Mouse (Mus musculus): ENCODE measurements at regions not wholly inside any gene's neighbourhood (a gene's known extent, or its start where the extent isn't known, plus 50 kb on each side); places are given as distances from the start of the nearest gene placed in this dataset.
A peak's percentile ranks its signal among the peaks of the same experiment; 100 is the strongest.

DNA sequence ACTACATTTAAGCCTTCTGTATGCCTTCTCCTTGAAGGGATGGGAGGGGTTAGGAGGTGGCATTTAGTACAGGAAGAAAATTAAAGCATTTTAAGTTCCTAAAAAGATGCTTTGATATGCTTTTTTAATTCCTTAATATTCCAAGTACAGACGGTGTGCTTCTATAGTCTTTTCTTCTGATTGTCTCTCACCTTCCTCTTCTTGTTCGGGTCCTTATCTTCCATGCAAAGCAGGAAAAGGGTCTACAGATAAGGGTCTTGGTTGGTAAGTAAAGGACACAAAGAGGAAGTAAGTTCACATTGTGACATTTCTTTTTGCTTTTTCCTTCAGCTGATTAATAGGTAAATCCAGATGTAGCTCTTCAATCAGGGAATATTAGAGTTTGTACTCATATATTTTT is 318.9 kb downstream of the Klf5 start:
- DNase-seq = no peak

DNA sequence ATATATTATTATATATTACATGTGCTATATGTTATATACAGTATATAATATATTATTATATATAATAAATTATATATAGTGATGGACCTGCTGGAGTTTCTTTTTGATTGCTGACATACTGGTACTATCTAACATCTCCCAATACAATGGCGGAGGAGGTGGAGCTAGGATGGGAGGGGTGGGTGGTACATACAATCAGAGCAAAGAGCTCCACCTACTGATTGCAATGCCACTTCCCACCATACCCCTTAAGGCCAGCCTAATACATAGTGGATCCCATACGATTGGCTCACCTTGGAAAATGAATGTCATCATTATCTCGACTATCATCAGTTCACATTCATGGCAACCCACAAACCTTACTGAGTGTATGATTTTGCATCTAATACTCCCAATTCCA is 323.0 kb downstream of the Klf5 start:
- DNase-seq = no peak

DNA sequence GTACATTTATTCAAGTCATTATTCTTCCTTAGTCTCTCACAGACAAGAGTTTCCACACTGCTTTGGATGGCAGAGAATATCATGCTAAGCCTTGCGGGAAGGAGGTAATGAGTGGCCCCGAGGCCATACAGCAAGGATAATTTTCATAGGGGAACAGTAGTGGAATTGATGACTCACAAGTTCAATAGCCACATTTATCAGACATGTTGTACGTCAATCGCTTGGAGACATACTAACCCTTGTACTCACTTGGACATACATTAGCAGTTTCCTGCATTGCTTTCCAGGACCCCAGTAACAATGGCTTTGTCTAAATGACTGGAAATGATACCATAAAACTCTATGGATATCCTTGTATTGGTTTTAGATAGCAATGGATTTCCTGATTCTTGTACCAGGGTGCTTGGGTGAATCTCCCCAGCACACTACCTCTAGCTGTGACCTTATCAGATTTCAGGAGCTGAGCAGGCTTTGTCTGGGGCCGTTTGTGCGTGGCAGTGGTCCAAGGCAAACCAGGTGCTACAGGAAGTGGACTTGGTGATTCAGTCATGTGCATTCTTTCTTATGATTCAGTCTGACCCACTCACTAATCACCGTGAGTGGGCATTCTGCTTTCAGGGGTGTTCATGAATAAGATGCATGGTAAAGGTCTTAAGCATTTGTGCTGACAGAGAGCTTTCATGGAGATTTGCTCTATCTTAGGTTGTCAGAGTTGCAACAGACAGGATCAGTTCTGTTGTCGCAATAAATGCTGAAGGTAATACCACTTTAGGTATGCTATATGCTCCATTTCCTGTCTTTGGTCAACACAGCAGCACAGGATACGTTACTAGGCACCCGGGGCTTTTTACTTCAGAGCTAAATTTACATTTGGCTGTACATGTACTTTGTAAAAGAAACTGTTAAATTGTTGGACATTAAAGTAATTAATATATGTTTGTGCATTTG is 326.2 kb downstream of the Klf5 start:
- DNase-seq = no peak

DNA sequence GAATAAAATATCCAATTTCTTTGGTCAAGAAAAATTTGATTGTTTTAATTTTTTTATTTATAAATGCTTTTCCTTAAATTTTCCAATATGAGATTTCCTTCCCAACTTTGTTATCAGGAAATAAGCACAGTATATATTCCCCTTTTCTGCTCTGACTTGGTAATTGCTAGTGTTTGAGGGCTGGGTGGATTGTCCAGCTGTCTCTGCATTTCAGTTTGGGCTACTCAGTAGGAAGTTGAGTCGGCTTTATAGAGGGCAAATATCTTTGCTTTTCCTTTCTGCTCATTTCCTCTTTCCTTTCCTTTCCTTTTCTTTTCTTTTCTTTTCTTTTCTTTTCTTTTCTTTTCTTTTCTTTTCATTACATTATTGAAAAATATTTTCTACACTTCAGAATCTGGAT is 329.1 kb downstream of the Klf5 start:
- DNase-seq = no peak

DNA sequence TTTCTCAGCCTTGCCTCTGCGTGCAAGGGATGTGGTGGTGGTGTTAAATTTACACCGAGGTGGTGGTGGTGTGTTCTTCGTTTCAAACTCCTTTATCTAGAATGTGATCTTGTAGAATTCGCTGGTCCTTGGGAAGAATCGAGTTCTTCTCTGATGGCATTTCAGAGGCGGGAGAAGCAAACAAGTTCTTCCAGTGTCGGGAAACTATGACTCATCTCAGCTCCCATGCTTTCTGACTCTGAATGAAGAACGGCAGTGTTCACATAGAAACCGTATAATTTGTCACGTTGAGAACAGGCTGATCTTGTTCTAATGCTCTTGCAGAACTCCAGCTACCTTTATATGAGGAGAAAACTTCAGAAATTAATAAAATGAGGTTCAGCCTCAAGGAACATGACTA is 332.6 kb downstream of the Klf5 start:
- DNase-seq = no peak

DNA sequence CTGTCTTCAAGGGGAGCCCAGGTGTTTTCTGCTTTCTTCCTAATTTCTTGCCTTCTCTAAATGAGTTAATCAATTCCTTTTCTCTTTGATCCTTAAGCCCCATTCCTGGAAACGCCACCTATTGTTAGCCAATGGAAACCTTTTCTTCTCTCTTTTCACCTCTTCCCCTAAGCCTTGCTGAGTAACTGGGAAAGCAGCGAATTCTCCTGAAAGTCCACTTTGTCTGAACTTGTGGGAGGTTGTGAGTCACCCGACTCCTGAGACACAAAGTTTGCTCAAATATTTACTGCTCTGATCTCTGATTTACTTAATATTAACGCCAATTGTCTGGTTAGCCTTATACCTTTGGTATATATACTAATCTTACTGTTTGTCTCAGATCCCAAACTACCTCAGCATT is 334.0 kb downstream of the Klf5 start:
- DNase-seq = no peak

DNA sequence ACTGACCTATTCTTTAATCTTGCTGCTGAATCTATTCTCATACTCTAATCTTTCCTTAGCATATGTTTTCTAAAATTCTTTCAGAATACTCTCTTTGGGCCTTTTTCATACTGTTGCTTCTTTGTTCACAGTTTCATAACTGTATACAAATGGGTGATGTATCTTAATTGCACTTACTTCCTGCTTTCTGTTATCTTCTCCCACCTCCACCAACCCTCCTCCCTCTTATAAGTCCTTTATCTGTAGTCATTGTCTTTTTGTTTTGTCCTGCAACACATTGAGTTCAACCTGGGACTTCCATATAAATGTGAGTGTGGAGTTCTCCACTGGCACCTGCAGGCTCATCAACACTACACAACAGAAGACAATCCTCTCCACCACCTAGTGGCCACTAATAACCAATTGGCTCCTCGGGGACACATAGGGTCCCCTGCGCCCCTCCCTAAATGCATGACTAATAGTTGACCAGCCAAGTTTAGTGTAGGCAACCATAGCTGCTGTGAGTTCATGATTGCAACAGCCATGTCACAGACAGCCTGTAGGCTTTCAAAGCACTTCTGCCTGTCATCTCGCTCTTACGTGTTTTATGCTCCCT is 337.2 kb downstream of the Klf5 start:
- no peak for DNase-seq

DNA sequence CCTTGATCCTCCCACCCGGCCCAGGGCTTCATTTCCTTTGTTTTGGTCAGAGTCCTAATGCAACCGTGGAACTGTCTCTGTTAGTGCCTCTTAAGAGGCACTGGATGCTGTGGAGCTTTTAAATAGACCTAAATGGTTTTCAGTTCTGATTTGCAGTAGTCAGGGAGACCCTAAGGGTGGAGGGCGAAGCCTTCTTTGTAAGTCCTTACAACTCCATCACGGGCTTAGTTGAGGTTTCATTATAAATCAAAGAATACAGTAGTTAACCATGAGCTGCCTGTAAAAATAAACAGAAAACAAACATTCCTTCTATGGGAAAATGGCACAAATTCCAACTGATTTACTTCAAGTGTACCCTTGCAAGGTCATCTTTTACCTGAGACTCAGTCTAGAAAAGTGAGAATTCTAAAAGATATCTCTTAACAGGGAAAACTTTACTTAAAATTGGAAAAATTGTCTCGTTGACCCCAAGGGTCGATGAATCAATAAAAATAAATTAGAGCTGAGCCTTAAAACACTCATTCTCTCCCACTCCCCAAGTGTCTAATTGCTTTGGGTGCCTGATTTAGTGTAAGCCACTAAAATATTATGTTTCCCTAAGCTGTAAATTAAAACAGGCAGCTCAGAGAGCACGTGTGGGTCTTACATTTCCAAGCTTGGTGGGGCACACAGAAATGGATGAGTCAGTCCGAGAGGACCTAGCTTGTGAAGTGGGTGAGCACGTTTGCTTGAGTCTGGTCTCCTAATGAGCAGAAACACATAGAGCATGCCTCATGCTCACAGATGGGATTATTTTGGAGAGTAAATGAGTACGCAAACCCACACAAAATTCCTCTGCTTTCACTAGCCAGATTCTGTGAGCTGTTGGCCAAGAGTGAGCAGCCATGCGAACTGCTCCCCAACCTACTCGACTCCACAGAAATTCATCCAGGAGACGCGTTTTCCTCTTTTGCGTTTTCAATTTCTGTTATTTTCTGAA is 343.3 kb downstream of the Klf5 start:
- DNase-seq = no peak

DNA sequence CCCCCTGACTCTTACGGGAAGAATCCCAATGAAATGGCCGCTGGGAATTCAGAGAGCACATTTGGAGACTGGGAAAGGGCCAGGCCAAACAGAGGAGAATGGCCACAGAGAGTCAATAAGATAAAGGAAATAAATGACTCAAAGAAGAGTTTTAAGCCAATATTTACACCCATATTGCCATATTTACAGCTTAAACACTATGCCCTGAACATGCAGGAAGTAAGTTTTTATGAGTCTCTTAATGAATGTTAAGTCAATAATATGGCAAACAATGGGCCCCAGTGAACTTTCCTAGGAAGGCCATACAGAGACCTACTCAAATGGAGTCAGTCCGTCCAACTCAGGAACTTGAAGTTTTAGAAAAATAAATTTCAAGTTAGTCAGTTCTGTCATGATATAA is 347.8 kb downstream of the Klf5 start:
- DNase-seq = no peak

DNA sequence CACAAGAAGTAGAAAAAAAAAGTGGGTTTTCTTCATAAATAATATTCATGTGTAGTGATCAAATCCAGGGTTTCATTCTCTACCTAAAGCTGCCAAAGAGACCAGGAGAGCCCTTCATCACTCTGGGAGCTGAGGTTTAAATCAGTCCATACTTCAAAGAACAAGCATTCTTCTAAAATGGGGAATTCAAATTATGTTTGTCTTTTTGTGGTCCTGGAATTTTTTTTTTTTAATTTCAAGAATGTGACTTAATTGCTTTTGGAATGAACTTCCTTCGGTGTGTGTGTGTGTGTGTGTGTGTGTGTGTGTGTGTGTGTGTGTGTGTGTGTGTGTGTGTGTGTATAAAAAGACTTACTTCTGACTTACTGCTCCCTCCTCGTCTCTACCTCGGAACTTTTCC is 375.9 kb downstream of the Klf5 start:
- DNase-seq = no peak

DNA sequence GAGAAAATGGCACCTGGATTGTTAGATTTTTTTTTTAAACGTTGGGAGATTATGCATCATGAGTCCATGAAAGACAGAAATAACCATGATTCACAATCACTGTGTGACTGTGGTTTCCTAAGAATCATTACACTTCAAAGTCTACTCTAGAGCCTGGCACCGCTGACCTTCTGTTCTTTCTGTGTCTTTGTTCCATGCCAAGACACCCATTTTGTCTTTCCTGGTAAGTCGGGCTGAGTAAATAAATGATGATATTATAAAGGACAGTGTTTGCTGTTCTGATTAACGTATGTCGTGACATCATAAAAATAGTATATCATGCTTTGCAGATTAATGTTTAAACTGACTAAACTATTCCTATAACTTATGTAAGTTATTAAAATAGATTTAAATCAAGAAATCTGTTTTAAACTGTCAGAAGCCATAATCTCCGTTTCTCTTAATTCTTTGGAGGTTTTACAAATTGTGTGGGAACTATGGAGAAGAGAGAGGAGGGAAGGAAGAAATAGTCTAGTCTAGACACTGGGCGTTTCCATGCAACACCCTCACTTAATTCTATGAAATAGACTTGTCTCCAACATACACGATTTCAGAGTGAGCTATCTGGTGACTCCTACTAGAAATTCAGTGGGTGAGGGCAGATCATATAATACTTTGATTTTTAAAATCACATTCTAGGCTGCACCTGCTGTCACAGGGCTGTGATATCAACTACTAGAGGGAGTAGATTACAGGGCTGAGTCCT is 388.7 kb downstream of the Klf5 start:
- DNase-seq = no peak

DNA sequence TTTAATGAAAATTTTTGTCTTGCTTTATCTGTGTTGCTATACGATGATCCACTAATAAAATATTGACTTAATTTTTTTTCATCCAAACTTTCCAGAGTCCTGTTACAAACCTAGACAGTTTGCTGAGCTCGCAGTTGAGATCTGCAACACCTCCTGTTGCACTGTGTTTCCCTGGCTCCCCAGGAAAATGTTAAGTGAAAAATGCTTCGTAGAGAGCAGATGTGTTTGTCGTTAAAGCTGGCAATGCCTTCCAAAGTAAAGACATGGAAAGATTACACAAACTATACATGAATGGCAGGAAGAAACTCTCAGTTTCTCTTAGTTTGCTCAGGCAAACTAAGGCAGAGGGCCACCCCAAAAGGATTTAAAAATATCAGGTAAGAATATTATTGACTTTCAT is 389.9 kb downstream of the Klf5 start:
- no peak for DNase-seq

DNA sequence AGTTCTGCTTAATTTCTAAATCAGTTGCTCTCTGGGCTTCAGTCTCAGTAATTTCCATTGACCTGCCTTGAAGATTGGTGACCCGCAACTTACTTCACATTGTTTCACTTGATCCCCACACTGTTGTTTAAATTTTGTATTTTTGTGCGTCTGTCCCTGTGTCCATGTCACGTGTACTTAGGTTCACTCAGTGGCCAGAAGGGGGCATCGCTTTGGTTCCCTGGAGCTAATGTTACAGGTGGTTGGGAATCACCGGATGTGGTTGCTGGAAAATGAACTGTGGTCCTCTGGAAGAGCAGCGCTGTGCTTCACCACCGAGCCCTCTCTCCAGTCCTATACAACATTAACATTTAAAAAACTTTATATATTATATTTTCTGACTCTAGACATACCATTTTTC is 397.8 kb downstream of the Klf5 start:
- peak; percentile 6 for DNase-seq

DNA sequence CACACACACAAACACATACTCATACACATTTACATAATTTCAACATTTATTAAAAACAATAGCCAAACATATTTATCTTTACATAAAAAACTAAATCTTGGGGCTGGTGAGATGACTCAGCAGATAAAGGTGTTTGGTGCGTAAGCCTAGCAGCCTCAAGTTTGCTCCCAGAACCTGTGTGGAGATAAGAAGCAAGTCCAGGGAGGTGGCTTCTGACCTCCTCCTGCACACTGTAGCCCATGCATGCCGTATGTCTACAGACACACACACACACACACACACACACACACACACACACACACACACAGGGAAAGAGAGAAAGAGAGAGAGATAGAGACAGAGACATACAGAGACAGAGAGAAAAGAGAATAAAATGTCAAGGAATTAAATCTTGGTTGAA is 401.1 kb downstream of the Klf5 start:
- DNase-seq = no peak

DNA sequence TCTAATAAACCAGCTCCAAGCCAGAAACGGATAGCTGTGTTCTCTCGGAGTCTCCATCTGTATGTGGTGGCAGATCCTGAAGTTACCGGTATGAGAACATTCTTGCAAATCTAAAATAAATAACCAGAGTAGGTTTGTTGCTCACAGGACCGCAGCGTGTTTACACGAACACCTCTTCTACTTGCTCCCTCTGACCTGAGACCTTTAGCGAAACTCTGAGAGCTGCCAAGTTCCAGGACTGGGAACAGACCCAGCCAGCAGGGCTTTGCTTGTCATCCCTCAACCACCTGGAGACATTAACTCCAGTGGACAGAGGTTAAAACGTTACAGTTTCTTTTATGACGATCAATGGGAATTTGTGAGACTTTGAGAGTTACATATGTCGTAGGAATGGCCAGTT is 407.5 kb downstream of the Klf5 start:
- no peak for DNase-seq

DNA sequence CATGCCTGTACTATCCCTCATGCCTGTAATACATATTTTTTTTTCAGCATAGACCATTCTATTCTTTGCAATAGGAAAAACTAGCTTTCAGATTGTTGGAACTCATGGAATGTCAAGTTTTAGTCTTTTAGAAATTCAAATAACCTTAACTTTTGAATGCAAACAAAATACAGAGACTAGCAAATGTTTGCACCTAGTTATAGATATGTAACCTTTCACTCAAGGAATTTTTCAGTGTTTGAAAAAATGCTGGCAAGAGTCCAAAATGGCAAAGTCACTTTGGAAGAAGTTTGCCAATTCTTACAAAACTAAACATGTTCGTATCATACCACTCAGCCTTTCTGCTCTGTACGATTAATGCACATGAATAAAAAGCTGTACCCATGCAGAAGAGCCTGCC is 409.6 kb downstream of the Klf5 start:
- DNase-seq = no peak

DNA sequence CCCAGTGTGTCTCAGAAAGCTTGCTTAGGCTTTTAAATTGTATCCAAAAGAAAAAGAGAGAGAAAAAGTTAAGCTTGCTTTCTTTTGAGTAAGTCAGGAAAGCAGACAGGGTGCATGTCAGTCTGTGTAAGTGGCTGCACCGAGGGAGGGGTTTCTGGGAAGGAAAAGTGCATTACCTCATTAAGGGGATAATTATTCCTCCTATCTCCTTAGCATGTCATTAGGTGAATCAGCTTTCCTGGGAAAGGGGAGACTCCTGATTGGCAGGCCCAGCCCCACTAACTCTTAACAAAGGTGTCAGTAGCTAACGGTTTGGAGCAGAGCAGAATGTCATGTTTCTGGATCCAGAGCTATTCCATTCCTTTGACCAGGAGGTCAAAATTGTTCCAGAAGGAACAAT is 411.3 kb downstream of the Klf5 start:
- no peak for DNase-seq

DNA sequence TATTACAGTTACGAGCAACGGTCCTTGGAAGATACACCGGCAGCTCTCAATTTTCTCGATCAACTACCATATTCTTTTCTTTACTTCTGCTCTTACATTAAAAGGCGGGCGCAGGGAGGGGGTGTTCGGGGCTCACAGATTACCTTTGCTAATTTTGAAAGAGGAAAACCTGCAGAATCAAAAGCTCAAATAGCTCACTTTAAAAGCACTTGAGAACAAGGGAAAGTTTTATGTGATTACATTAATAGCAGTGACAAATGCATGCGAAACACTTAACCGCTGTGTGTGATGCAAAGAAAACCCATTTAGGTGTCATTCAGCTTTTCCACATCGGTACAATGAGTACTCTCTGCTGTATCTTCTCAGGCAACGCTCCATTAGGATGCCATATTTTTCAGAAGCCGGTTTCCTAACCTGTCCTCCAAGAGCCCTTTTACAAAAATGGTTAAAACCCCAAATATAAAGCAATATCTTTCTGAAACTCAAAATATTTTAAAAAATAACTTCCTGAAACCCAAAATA is 412.2 kb downstream of the Klf5 start:
- no peak for DNase-seq

DNA sequence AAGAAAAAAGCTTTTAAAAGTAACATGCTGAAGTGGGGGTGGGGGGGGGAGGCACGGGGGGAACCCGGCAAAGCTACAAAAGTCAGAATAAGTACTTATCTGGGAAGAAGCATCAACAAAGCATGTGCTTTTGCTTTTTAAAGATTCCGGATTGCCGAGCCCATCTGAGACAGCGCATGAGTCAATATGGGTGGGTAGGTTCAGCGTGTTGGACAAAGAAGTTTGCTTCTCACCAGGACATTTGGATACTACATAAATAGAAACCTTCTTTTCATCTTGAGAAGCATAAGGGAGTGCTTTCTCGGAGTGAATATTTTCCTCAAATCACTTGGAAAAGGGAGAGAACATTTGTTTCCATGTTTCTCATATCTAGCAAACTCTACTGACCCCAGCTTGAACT is 414.1 kb downstream of the Klf5 start:
- DNase-seq = no peak

DNA sequence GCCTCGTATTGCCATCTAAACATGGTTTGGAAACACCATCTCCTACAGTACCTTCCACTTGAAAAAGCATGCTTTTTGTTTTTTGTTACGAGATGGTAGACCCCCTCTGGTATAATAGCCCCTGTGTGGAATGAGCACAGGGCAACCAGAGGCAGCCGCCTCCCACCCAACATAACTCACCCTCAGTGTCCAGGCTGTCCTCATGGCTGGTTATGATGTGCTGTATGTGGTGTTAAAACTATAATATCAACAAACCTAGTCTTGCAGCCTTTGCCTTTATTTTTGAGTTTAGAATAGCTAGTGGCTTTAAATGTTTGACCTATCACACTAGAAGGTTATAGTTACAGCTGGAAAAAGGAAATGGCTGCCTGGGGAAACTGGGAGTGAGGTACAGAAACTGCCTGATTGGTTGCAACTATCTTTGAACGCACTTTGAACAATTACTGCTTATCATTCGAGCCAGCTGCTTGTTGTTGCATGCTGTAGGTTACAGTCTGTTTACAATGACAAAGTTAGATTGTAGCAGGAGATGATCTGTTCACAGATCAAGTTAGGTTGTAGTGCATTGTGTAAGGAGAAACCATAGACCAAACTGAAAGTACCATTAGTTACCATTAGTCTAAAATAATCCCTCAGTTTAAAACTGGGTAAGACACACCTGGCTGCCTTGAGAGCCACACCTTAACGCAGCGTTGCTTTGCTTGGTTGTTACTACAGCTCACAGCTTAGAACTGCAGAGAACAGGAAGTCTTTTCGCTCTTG is 414.8 kb downstream of the Klf5 start:
- no peak for DNase-seq

DNA sequence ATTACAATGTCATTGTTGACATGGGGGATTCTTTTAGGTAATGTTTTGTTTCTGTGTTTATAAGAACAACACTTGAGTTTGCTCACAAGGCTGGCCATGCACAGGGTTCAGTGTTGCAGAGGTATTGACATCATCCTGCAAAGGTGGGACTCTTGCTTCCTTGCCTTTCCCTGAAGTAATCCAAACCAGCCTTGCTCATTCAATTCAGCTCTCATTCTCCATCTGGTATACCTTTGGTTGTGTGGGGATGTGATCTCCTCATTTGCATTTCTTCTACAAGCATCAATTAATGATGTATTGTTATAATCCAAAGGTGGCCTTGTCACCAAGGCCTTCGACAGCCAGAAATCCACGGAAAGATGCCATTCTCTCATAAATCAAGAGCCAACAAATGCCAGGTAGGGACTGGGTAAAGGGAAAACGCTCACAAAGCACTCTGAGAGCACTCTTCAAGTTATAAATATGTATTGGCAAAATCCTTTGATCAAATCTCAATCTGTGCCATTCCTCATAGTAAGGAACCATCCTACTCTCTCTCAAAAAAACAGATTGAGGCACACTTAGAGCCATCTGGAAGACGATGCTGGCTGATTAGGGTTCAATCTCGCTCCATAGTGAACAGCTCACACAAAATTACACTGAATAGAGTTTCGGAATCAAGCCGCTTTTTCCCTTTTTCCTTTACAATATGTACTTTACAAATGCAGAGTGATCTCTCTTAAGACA is 435.1 kb downstream of the Klf5 start:
- DNase-seq = no peak
